Mouse (Mus musculus): ENCODE measurements around the gene Rfc2. TPM values are rescaled to one million over a fixed set of nuclear protein-coding genes. Genes with fewer than 3 reads are reported as not detected.

Rfc2 gene
- polyA plus RNA-seq, 1 experiment: not detected

GRCm38 (mm10) chr5:134584798-134585197 lies 3.6 kb downstream of the Rfc2 start:
- TF ChIP-seq CTCF (IDR thresholded peaks at IDR 0.05; ENCODE audit: insufficient read depth, low read depth, low read length): no peak
- no peak for TF ChIP-seq POLR2A (IDR thresholded peaks at IDR 0.05; ENCODE audit: insufficient read depth, low read depth, low read length)
- no peak overlapping the region for H3K4me3 ChIP-seq (ENCODE audit: insufficient read depth, low read depth, low read length)
- H3K27ac ChIP-seq (ENCODE audit: insufficient read depth, low read depth, low read length): no peak overlapping the region
- 90% methylated on average over 5 of the region's 5 CpGs for WGBS
- H3K4me1 ChIP-seq (ENCODE audit: control insufficient read depth, insufficient read depth, low read length): peaks cover 3% of the 10 kb centered on the region

GRCm38 (mm10) chr5:134589900-134590299 lies 8.7 kb downstream of the Rfc2 start:
- TF ChIP-seq POLR2A (IDR thresholded peaks at IDR 0.05; ENCODE audit: insufficient read depth, low read depth, low read length): no peak
- 93% methylated on average over 3 of the region's 3 CpGs for WGBS
- no peak overlapping the region for H3K4me3 ChIP-seq (ENCODE audit: insufficient read depth, low read depth, low read length)
- H3K4me1 ChIP-seq (ENCODE audit: control insufficient read depth, insufficient read depth, low read length): no peaks in the 10 kb centered on the region
- H3K27ac ChIP-seq (ENCODE audit: insufficient read depth, low read depth, low read length): no peak overlapping the region

GRCm38 (mm10) chr5:134592026-134592581 lies 10.9 kb downstream of the Rfc2 start:
- Histone ChIP-seq H3K4me3 (ENCODE audit: insufficient read depth, low read depth, low read length) (no peak overlapping the region), H3K27ac (ENCODE audit: insufficient read depth, low read depth, low read length) (no peak overlapping the region), H3K4me1 (ENCODE audit: control insufficient read depth, insufficient read depth, low read length) (0 out of 2 replicates have a peak, but pooled peaks cover under 1% of the 10 kb centered on the region)
- 87% methylated on average over 11 of the region's 11 CpGs for WGBS
- TF ChIP-seq CTCF (IDR thresholded peaks at IDR 0.05; ENCODE audit: insufficient read depth, low read depth, low read length): no peak
- TF ChIP-seq POLR2A (IDR thresholded peaks at IDR 0.05; ENCODE audit: insufficient read depth, low read depth, low read length): no peak

- 92% methylated on average over 9 of the region's 9 CpGs for WGBS
- TF ChIP-seq CTCF (IDR thresholded peaks at IDR 0.05; ENCODE audit: insufficient read depth, low read depth, low read length): no peak
- no peak for TF ChIP-seq POLR2A (IDR thresholded peaks at IDR 0.05; ENCODE audit: insufficient read depth, low read depth, low read length)
- Histone ChIP-seq H3K27ac (ENCODE audit: insufficient read depth, low read depth, low read length) (no peak overlapping the region), H3K4me1 (ENCODE audit: control insufficient read depth, insufficient read depth, low read length) (peaks cover 6% of the 10 kb centered on the region; the same call in 1 of the 2 replicates), H3K4me3 (ENCODE audit: insufficient read depth, low read depth, low read length) (no peak overlapping the region)
Measured at GRCm38 (mm10) chr5:134593093-134593492, 11.9 kb downstream of the Rfc2 start.

- no peak overlapping the region for H3K27ac ChIP-seq (ENCODE audit: insufficient read depth, low read depth, low read length)
- WGBS: 52% methylated on average over 10 of the region's 10 CpGs
- H3K4me1 ChIP-seq (ENCODE audit: control insufficient read depth, insufficient read depth, low read length): peaks cover 6% of the 10 kb centered on the region; the same call in 1 of the 2 replicates
- no peak overlapping the region for H3K4me3 ChIP-seq (ENCODE audit: insufficient read depth, low read depth, low read length)
- no peak for TF ChIP-seq POLR2A (IDR thresholded peaks at IDR 0.05; ENCODE audit: insufficient read depth, low read depth, low read length)
- TF ChIP-seq CTCF (IDR thresholded peaks at IDR 0.05; ENCODE audit: insufficient read depth, low read depth, low read length): no peak
Measured at GRCm38 (mm10) chr5:134597711-134598110, 16.5 kb downstream of the Rfc2 start.

GRCm38 (mm10) chr5:134604376-134604775 lies 23.2 kb downstream of the Rfc2 start:
- H3K4me1 ChIP-seq (ENCODE audit: control insufficient read depth, insufficient read depth, low read length): no peaks in the 10 kb centered on the region
- TF ChIP-seq CTCF (IDR thresholded peaks at IDR 0.05; ENCODE audit: insufficient read depth, low read depth, low read length) (no peak), POLR2A (IDR thresholded peaks at IDR 0.05; ENCODE audit: insufficient read depth, low read depth, low read length) (no peak)
- H3K4me3 ChIP-seq (ENCODE audit: insufficient read depth, low read depth, low read length): no peak overlapping the region
- no peak overlapping the region for H3K27ac ChIP-seq (ENCODE audit: insufficient read depth, low read depth, low read length)
- 94% methylated on average over 11 of the region's 11 CpGs for WGBS

GRCm38 (mm10) chr5:134606314-134606713 lies 25.1 kb downstream of the Rfc2 start:
- H3K4me1 ChIP-seq (ENCODE audit: control insufficient read depth, insufficient read depth, low read length): peaks cover under 1% of the 10 kb centered on the region; the same call in 1 of the 2 replicates
- H3K4me3 ChIP-seq (ENCODE audit: insufficient read depth, low read depth, low read length): no peak overlapping the region
- H3K27ac ChIP-seq (ENCODE audit: insufficient read depth, low read depth, low read length): no peak overlapping the region
- TF ChIP-seq POLR2A (IDR thresholded peaks at IDR 0.05; ENCODE audit: insufficient read depth, low read depth, low read length) (no peak), CTCF (IDR thresholded peaks at IDR 0.05; ENCODE audit: insufficient read depth, low read depth, low read length) (no peak)

GRCm38 (mm10) chr5:134607121-134607520 lies 26.0 kb downstream of the Rfc2 start:
- Histone ChIP-seq H3K4me3 (ENCODE audit: insufficient read depth, low read depth, low read length) (no peak overlapping the region), H3K4me1 (ENCODE audit: control insufficient read depth, insufficient read depth, low read length) (peaks cover 7% of the 10 kb centered on the region)
- WGBS: 68% methylated on average over 5 of the region's 5 CpGs

GRCm38 (mm10) chr5:134609916-134610643 lies 28.9 kb downstream of the Rfc2 start:
- TF ChIP-seq POLR2A (IDR thresholded peaks at IDR 0.05; ENCODE audit: insufficient read depth, low read depth, low read length) (no peak), CTCF (IDR thresholded peaks at IDR 0.05; ENCODE audit: insufficient read depth, low read depth, low read length) (no peak)
- Histone ChIP-seq H3K4me3 (ENCODE audit: insufficient read depth, low read depth, low read length) (no peak overlapping the region), H3K4me1 (ENCODE audit: control insufficient read depth, insufficient read depth, low read length) (peaks cover 15% of the 10 kb centered on the region), H3K27ac (ENCODE audit: insufficient read depth, low read depth, low read length) (no peak overlapping the region)
- 84% methylated on average over 12 of the region's 12 CpGs for WGBS

More at GRCm38 (mm10) chr5:134607121-134607520, 26.0 kb downstream of the Rfc2 start:
- TF ChIP-seq CTCF (IDR thresholded peaks at IDR 0.05; ENCODE audit: insufficient read depth, low read depth, low read length): no peak
- no peak for TF ChIP-seq POLR2A (IDR thresholded peaks at IDR 0.05; ENCODE audit: insufficient read depth, low read depth, low read length)
- no peak overlapping the region for H3K27ac ChIP-seq (ENCODE audit: insufficient read depth, low read depth, low read length)
